Mouse (Mus musculus) gastrocnemius, postnatal 25 days (tissue): ENCODE data around the gene Ppp2r5a. TPM values are rescaled to one million over a fixed set of nuclear protein-coding genes. Genes with fewer than 3 reads are reported as not detected.

ENCODE experiments used
- DNase-seq: peaks from one replicate; pipeline ENCODE4 v3.0.0; 2022
- total RNA-seq, 2 experiments: library from RNA; stranded (reverse); gene quantifications; 1 replicate in 1 of 2; 2 replicates in 1 of 2; pipeline ENCODE4 v1.2.3; 2021

Ppp2r5a gene
- total RNA-seq, 2 experiments from 2014 or later: 72.6 to 78.7 TPM

GRCm38 (mm10) chr1:191326233-191326882, 76.7 kb downstream of the Ppp2r5a start:
- peak; percentile 34 for DNase-seq

DNA sequence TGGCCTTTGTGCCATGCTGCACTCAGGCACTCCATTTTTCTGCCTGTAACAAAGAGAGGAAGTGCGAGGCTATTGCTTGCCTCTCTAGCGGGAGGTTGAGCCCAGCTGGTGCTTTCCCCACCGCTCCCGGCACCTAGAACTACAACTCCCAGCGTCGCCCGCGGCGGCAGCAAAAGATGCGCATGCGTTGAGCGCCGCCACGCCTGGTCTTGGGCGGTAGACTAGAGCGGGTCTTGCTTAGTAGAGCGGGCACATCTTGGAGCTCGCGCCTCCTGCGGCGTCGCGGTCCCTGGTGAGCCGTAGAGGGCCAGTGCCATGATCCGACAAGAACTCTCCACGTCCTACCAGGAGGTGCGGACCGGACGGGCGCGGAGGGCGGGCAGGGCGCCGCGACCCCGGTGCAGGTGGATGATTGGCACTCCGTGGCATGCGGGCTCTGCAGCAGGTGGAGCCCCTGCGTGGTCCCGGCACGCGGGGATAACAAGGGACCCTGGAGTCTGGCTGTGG, 77.3 kb downstream of the Ppp2r5a start, which contains the start of gene Tmem206:
TSS of gene Tmem206 (plus strand) at position 187 of the 507 bp plus-strand sequence.
- peak; percentile 93 for DNase-seq

DNA sequence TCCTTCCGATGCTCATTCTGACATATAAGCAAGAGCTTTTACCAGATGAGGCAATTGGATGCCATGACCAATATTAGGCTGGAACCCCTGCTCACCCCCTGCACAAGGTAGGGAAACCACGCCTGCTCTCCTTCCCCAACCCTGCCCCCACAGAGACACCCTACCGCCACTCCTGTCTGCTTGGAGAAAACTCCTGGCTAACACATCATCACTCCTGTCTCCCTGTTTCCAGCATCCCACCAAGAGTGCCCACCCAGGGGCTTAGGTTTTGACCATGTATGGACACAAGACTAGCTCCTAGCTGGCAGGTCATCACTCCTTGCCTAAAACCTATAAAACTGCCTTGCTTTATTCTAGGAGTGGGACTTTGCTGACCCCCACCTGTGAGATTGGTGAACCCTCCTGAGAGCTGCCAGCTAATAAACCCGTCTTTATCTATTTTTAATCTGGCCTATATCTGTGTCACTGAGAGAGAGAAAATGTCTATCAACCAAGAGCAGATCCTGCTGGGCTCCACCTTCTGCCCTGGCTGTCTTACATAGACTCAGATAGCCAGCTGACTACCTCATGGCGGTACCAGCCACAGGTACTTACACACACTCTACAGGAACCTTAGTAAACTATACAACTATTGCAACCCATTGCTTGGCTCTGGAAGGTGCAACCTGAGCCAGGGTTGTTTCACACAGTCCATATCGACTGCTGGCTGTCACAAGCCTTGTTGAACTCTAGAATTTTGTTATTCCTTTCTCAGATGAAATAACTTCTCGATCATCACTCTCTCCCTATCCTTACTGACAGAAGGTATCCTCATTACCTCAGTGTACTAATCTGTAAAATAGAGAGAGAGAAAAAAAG, 78.1 kb downstream of the Ppp2r5a start:
- no peak for DNase-seq

DNA sequence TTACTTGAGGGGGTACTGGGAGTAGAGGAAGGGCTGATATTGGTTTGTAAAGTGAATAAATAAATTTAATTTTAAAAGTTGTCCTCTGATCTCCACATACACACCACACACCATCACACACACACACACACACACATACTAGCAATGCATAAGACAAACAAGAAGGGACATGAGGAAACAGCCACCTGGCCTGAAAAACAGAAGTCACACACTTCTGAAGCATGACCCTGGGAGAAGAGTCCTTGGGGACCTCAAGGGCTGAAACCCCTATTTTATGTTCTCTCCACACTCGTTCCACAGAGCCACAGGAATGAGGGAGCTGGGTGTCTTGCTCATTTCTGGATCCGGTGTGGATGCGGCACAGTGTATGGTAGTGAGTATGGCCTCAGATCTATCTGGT, 79.7 kb downstream of the Ppp2r5a start:
- no peak for DNase-seq

DNA sequence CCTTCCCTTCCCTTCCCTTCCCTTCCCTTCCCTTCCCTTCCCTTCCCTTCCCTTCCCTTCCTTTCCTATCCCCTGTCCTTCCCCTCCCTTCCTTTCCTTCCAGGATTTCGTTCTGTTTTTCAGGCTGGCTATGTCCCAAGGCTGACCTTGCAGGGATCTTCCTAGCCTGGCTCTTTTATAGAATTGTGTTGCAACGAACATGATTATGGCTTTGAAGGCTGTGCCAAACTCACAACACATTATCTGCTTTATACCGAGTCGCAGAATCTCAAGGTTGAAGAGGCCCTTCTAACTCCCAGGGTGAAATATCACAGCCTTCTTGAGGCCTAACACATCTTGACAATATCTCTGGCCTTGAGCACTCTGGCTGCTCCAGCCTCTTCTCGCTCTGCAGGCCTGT, 84.4 kb downstream of the Ppp2r5a start:
- DNase-seq: no peak

DNA sequence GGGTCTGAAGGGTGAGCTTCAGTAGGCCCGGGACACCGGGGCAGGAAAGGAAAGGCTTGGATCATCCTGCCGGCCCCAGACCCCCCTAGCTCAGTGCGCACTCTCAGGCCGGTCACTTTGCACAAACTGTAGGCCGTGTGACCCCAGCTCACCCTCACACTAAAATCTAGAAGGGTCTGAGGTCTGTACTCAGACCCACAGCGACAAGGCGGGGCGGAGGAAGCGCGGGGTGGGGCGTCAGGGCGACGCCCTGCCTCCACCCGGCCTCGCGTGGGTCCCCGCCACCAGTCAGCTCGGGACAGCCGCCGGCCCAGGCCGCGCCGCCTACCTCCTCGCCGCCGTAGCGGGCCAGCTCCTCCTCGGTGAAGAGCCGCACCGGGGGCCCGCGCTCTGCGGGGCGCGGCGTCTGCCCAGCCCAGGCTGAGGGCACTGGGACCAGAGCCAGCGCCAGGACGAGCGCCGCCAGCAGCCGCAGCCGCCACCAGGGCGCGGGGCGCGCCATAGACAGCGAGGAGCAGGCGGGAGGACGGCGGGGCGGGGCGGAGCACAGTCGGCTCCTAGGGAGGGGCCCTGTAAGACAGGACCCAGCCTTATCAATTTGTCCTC, 85.4 kb downstream of the Ppp2r5a start, which contains the start of gene Nenf:
TSS of gene Nenf (minus strand) at position 604 of the 606 bp plus-strand sequence.
- DNase-seq: peak; percentile 81

GRCm38 (mm10) chr1:191316818-191317217, 86.3 kb downstream of the Ppp2r5a start:
- DNase-seq: no peak

DNA sequence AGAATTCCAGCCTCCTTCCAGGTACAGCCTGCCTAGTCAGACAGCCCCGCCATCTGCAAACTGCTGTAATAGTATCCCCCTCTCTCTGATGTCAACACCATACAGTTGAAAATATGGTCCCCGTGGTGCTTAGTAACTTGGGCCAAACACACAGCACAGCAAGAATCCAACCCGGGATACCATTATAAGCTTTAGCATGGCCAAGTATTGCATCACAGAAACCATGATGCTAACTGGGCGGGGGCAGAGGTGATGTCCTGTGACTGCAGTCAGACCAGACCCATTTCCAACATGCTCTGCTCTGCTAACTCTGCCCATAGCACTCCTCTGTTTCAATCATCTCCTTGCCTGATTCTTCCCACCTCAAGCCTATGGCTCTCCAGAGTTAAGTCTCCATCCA, 89.1 kb downstream of the Ppp2r5a start:
- no peak for DNase-seq

GRCm38 (mm10) chr1:191313158-191313557, 89.9 kb downstream of the Ppp2r5a start:
- no peak for DNase-seq

- DNase-seq: peak; percentile 82
Measured at GRCm38 (mm10) chr1:191312513-191312941, 90.5 kb downstream of the Ppp2r5a start.

DNA sequence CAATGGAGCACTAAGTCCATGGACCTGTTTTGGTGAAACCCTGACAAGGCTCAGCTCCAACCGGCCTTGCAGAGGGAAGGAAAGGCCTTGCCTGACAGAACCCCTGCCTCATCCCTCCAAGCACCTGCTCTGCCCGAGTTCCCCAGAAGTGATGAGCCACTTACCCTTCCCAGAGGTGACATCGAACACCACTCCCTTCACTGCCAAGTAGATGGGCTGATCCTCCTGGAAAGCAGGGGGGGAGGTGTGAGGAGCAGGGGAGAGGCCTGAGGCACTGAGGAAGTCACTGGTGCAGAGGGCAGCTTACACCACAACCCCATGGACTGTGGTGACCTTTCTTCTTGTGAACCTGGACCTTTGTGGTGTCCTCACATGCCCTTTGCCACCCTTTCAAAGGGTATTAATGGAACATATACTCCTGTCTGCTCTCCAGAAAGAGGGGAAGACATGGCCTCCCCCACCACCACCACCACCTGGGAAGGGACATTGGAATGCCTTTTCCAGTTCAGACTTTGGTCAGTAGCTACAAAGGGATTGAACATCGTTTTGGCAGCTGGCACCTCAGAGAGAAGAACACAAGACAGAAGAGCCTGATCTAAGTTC, 91.7 kb downstream of the Ppp2r5a start:
- DNase-seq: peak; percentile 51

- no peak for DNase-seq
Measured at GRCm38 (mm10) chr1:191307766-191308455, 95.2 kb downstream of the Ppp2r5a start.

DNA sequence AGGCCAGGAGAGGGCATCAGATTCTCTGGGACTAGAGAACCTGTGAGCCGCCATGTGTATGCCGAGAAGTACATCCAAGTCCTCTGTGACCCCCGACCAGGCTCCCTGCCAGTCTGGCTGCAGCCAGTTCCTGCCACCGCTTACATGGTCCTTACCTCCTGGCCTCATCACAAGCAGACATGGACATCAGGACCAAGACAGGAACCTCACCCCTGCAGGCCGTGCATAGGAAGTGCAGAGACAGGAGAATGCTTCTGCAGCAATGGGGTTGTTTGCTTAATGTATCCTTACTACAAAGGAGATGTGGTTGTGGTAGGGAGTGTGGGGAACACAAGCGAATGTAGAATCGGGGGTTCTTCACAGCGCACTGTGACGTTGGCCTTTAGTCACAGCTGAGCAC, 96.8 kb downstream of the Ppp2r5a start:
- DNase-seq: no peak

DNA sequence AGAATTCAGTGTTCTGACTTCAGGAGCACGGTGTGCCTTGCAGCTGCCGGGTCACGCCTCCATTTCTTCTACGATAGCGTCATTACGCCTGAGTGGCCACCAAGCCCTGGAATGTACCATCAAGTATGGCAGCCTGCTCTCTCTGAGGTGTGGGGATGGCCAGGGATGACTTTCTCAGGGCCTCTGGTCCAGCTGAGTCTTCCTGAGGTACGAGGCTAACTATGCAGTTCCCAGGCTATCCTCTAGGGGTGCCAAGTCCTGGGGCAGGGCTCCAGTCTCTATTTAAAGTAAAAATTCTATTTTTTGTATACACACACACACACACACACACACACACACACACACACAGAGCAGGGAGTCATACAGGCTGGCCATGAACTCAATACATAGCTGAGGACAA, 97.5 kb downstream of the Ppp2r5a start:
- no peak for DNase-seq

DNA sequence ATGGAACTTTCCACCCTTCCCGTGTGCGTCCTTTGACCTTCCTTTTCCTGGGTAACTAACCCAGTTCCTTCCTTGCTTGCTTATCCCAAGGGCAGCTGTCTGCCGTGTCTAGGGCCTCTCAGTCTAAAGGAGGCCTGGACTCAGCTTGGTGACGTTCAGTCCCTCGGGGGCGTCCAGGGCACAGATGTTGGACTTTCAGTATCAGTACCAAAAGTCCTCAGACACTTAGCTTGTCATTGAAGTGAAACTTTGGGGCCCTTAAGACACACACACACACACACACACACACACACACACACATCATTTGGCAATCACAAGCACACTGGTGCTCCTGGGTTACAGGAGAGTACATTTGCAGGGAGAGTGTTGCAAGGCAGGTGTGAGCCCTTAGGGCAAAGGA, 98.9 kb downstream of the Ppp2r5a start:
- DNase-seq: no peak

DNA sequence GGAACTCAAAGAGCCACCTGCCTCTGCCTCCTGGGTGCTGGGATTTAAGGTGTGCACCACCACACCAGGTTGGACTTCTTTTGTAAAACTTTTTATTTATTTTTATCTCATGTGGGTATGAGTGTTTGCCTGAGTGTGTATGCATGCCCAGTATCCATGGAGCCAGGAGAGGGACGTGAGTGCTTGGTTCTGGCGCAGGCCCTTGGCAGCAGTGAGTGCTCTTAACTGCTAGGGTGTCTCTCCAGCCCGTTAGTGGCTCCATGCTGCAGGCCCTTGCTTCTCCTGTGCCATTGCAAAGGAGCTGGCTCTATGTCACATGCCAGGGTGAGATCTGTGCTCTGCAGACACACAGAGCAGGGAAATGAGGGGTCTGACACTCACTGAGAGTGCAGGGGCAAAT, 99.3 kb downstream of the Ppp2r5a start:
- no peak for DNase-seq

Other genes with a start within 250 kb of the Ppp2r5a start
- gene Fam71a, start 238.5 kb downstream of the Ppp2r5a start, total RNA-seq: not detected
- 10 to 100 TPM in 1 of 2 experiments, 1 to 10 TPM in 1; 7.0 to 12.6 TPM for gene Atf3, start 185.2 kb downstream of the Ppp2r5a start, total RNA-seq
- gene Nenf, start 85.1 kb downstream of the Ppp2r5a start, total RNA-seq: 10 to 100 TPM; 54.3 to 62.3 TPM
- gene Tmem206, start 77.4 kb downstream of the Ppp2r5a start, total RNA-seq: 1 to 10 TPM; 1.2 to 1.3 TPM
- gene Dtl, start 172.3 kb upstream of the Ppp2r5a start, total RNA-seq: under 1 TPM; 0.18 to 0.78 TPM
- 1 to 10 TPM; 6.4 to 6.6 TPM for gene Ints7, start 172.4 kb upstream of the Ppp2r5a start, total RNA-seq